Mouse (Mus musculus): ENCODE measurements around the gene Fkbp15. TPM values are rescaled to one million over a fixed set of nuclear protein-coding genes. Genes with fewer than 3 reads are reported as not detected.
"Not testable (repeated sequence)": the region's sequence is repeated elsewhere in the genome, so short reads cannot be mapped to it uniquely, and the experiment has no call there.

Gene Fkbp15
- polyA plus RNA-seq, 1 experiment from 2014 or later: 18.1 TPM

DNA sequence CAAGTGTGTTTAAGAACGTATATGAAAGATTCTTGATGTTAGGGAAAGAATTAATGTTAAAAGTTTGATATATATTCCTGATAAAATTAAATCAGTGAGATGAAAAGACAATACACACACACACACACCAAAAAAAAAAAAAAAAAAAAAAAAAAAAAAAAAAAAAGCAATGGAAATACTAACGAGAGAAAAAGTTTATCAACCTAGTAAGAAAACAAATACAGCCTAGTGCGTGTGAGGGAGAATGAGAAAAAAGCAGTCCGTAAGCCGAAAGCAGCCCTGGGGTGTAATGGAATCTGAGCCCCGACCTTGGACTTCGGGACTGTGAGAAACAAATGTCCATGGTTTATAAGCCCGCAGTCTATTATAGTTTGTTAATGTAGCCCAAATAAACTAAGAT, 74.8 kb downstream of the Fkbp15 start:
- DNase-seq (ENCODE audit: low spot score): no peak
- Histone ChIP-seq H3K4me3 (0 out of 2 replicates have a peak overlapping the region, but pooled peaks have one; percentile 73), H3K36me3 (replicated peaks) (no peaks in the 10 kb centered on the region), H3K4me1 (peaks cover 17% of the 10 kb centered on the region), H3K9me3 (no peaks in the 10 kb centered on the region), H3K27me3 (replicated peaks; ENCODE audit: low read depth, poor library complexity, severe bottlenecking) (no peaks in the 10 kb centered on the region), H3K27ac (replicated peaks) (no peak overlapping the region)
- 76% methylated on average over 8 of the region's 8 CpGs for WGBS

DNA sequence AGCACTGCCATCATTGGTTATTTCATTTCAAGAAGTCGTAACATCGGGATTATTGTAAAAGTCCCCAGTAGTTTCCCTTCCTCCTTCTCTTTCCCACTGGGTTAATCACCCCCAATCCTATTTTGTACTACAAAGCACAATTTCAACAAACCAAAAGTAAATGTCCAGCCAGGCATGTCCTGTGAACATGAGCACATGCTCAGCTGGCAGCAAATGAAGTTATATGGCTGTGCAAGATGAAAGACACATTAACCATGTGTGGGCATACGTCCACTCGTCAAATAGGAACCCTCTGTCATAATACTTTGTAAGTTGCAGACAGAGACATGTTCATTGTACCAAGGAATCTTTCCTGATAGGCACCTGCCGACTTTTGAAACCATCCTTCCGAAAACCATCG, 77.4 kb downstream of the Fkbp15 start:
- 90% methylated on average over 7 of the region's 7 CpGs for WGBS
- Histone ChIP-seq H3K9me3 (no peaks in the 10 kb centered on the region), H3K27ac (replicated peaks) (no peak overlapping the region), H3K36me3 (replicated peaks) (no peaks in the 10 kb centered on the region), H3K4me3 (no peak overlapping the region), H3K4me1 (peaks cover 17% of the 10 kb centered on the region), H3K27me3 (replicated peaks; ENCODE audit: low read depth, poor library complexity, severe bottlenecking) (no peaks in the 10 kb centered on the region)
- no peak for DNase-seq (ENCODE audit: low spot score)

DNA sequence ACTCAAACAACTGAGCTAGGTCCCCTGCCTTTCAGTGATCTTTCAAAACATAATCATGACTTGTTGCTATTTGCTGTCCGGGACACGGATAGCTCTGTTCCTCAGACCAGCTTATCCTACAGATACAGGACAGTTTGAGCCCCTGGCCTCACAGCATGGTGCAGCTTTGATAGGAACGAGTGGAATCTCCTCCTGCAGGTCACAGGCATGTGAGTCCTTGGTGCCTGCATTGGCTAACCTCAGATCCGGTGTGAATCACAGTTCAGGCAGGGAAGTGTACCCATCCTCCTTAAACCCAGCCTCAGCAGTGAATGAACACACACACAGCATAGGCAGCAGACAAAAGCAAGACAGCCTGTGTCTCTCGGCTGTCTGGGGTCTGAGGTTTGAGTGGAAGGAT, 79.0 kb downstream of the Fkbp15 start:
- 61% methylated on average over 5 of the region's 5 CpGs for WGBS
- H3K4me1 ChIP-seq: peaks cover 3% of the 10 kb centered on the region; the same call in 1 of the 2 replicates
- no peaks in the 10 kb centered on the region for H3K27me3 ChIP-seq (replicated peaks; ENCODE audit: low read depth, poor library complexity, severe bottlenecking)
- H3K27ac ChIP-seq (replicated peaks): no peak overlapping the region
- H3K36me3 ChIP-seq (replicated peaks): no peaks in the 10 kb centered on the region
- H3K9me3 ChIP-seq: no peaks in the 10 kb centered on the region
- DNase-seq (ENCODE audit: low spot score): no peak
- H3K4me3 ChIP-seq: no peak overlapping the region

DNA sequence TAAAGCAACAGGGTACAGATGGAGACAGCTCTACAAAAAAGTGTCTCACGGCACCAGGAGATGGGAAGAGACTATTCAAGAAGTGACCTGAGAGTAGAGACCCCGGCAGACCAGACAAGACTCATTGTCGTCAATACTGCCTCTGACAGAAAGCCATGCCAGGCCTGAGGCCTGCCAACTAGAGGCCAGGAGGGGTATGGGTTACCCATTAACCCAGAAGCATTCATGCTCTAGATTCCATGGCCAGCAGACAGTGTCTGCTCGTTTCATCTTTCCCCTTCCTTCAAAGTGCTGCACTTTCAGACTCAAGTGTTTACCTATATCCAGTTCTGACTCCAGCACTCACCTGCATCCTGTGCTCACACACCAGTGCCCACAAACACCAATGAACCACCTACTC, 82.3 kb downstream of the Fkbp15 start:
- H3K4me1 ChIP-seq: peaks cover 10% of the 10 kb centered on the region
- H3K4me3 ChIP-seq: no peak overlapping the region
- no peaks in the 10 kb centered on the region for H3K36me3 ChIP-seq (replicated peaks)
- 82% methylated on average over 4 of the region's 4 CpGs for WGBS
- H3K27me3 ChIP-seq (replicated peaks; ENCODE audit: low read depth, poor library complexity, severe bottlenecking): no peaks in the 10 kb centered on the region
- no peak for DNase-seq (ENCODE audit: low spot score)
- no peaks in the 10 kb centered on the region for H3K9me3 ChIP-seq
- H3K27ac ChIP-seq (replicated peaks): no peak overlapping the region

DNA sequence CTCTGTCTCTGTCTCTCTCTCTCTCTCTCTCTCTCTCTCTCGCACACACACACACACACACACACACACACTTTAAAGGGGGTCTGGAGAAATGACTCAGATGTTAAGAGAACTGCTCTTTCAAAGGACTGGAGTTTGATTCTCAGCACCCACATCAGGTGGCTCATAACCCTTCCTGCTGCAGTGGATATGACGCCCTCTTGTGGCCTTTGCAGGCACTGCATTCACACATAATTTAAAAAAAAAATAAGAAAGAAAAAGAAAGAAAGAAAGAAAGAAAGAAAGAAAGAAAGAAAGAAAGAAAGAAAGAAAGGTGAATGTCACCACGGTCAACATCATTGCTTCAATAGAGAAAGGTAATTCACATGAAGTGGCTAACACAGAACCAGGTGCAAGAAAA, 83.1 kb downstream of the Fkbp15 start:
- H3K27ac ChIP-seq (replicated peaks): no peak overlapping the region
- DNase-seq (ENCODE audit: low spot score): no peak
- no peaks in the 10 kb centered on the region for H3K9me3 ChIP-seq
- H3K4me3 ChIP-seq: no peak overlapping the region
- H3K36me3 ChIP-seq (replicated peaks): no peaks in the 10 kb centered on the region
- H3K4me1 ChIP-seq: peaks cover 10% of the 10 kb centered on the region
- 68% methylated on average over 3 of the region's 3 CpGs for WGBS
- no peaks in the 10 kb centered on the region for H3K27me3 ChIP-seq (replicated peaks; ENCODE audit: low read depth, poor library complexity, severe bottlenecking)

DNA sequence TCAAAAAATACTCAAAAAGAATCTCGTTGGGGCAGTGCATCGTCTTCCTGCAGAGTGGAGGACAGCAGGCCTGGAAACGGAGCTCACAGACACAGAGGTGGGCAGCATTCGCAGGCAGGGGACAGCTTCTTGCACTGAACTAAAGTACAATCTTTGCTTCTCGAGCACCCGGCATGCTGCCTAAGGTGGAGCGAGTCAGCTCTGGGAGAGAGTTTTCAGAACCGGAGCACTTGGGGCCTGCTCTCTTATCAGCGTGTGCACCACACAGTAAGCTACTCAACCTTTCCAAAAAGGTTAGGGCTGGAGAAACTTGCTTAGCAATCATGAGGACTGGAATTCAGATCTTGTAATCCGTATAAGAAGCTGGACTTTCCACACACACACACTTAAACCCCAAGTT, 83.7 kb downstream of the Fkbp15 start:
- no peak for DNase-seq (ENCODE audit: low spot score)
- Histone ChIP-seq H3K27ac (replicated peaks) (no peak overlapping the region), H3K27me3 (replicated peaks; ENCODE audit: low read depth, poor library complexity, severe bottlenecking) (no peaks in the 10 kb centered on the region), H3K9me3 (no peaks in the 10 kb centered on the region), H3K4me3 (no peak overlapping the region), H3K4me1 (peaks cover 10% of the 10 kb centered on the region), H3K36me3 (replicated peaks) (no peaks in the 10 kb centered on the region)
- WGBS: 87% methylated on average over 10 of the region's 10 CpGs

DNA sequence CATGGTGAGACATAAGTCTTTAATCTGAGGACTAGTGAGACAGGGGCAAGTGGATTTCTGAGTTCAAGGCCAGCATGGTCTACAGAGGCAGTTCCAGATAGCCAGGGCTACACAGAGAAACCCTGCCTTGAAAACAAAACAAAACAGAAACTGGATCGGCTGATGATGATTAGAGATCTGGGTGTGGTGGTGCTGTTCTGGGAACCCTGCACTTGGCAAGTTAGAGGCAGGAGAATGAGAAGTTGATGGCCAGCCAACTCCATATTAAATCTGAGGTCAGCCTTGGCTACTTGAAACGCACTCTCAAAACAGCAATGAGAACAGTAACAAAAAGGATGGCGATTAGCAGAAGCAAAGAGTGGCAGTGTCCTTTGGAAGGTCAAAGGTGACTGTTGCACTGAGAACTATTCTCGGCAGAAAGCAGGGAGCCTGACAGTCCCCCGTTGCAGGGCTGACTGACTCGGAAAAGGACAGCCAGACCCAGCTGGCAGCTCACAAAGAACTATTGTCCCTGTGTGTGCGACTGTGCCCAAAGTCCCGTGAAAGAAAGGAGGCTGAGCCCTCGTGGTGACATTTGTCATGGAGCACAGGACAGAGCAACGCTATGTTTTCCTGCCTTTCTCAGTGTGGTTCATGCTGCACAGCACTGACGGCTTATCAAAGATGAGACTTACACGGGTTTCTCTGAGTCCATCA, 85.4 kb downstream of the Fkbp15 start:
- Histone ChIP-seq H3K4me1 (peaks cover 10% of the 10 kb centered on the region), H3K36me3 (replicated peaks) (no peaks in the 10 kb centered on the region), H3K9me3 (no peaks in the 10 kb centered on the region), H3K27me3 (replicated peaks; ENCODE audit: low read depth, poor library complexity, severe bottlenecking) (no peaks in the 10 kb centered on the region), H3K4me3 (no peak overlapping the region), H3K27ac (replicated peaks) (peak overlapping the region; percentile 3; the same call in 1 of the 2 replicates)
- DNase-seq (ENCODE audit: low spot score): peak; percentile 37
- 13% methylated on average over 12 of the region's 12 CpGs for WGBS

DNA sequence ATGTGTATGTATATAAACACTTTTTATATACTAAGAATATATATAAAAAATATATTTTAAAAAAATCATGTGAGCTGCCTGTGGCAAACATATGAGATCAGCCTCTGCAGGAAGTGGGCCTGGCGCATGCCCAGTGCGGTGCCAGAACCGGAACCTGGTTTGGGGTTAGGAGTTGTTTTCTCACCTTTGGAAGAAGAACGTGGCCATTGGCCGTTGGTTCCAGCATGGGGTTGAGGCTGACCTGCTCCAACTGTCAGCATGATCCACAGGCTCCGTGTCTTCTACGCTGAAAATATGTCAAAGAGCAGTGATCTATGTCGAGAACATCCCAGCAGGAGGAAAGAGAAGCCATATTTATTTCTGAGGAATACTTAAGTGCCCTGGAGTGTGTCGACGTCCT, 86.4 kb downstream of the Fkbp15 start:
- no peak for DNase-seq (ENCODE audit: low spot score)
- no peak overlapping the region for H3K4me3 ChIP-seq
- no peak overlapping the region for H3K27ac ChIP-seq (replicated peaks)
- H3K4me1 ChIP-seq: peaks cover 10% of the 10 kb centered on the region
- H3K9me3 ChIP-seq: no peaks in the 10 kb centered on the region
- 93% methylated on average over 10 of the region's 10 CpGs for WGBS
- H3K36me3 ChIP-seq (replicated peaks): no peaks in the 10 kb centered on the region
- H3K27me3 ChIP-seq (replicated peaks; ENCODE audit: low read depth, poor library complexity, severe bottlenecking): no peaks in the 10 kb centered on the region

DNA sequence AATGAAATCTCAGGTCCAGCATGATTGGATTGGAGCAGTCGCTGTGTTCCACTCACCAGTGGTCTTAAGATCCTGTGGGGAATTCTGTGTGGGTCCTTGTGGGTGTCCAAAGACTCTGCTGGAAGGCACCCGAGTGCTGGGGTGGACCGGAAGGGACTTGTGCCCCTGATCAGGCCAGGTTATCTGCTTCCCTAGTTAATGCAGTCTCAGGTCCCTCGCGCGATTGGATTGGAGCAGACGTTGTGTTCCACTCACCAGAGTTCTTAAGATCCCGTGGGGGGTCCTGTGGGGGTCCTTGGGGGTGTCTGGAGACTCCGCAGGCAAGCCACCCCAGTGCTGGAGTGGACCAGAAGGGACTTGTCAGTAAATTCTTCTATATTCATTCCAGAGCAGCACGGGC, 87.7 kb downstream of the Fkbp15 start:
- H3K27me3 ChIP-seq (replicated peaks; ENCODE audit: low read depth, poor library complexity, severe bottlenecking): no peaks in the 10 kb centered on the region
- 90% methylated on average over 10 of the region's 10 CpGs for WGBS
- H3K4me1 ChIP-seq: peaks cover 10% of the 10 kb centered on the region
- H3K9me3 ChIP-seq: no peaks in the 10 kb centered on the region
- H3K36me3 ChIP-seq (replicated peaks): no peaks in the 10 kb centered on the region
- H3K4me3 ChIP-seq: no peak overlapping the region
- no peak for DNase-seq (ENCODE audit: low spot score)
- no peak overlapping the region for H3K27ac ChIP-seq (replicated peaks)

DNA sequence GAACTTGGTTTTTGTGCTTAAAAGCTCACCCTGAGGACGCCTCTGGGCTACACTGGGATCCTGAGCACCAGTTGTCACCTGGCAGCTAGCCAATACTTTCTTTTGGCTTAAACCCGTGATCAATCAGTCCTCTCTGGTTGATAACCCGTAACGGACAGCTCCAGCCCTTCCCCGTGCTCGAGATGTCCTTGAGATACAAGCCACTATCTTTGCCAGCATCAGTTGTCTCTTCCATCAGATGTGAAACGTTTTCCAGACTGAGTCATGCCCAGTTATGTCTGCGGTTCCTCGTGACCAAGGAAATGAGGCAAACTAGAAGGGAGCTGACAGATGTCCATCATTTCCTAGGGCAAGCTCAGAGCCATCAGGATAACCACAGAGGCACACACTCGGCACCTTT, 93.2 kb downstream of the Fkbp15 start:
- no peaks in the 10 kb centered on the region for H3K9me3 ChIP-seq
- no peak overlapping the region for H3K27ac ChIP-seq (replicated peaks)
- no peak overlapping the region for H3K4me3 ChIP-seq
- H3K4me1 ChIP-seq: 0 out of 2 replicates have a peak, but pooled peaks cover 3% of the 10 kb centered on the region
- no peak for DNase-seq (ENCODE audit: low spot score)
- H3K36me3 ChIP-seq (replicated peaks): no peaks in the 10 kb centered on the region
- H3K27me3 ChIP-seq (replicated peaks; ENCODE audit: low read depth, poor library complexity, severe bottlenecking): no peaks in the 10 kb centered on the region
- 84% methylated on average over 10 of the region's 10 CpGs for WGBS

DNA sequence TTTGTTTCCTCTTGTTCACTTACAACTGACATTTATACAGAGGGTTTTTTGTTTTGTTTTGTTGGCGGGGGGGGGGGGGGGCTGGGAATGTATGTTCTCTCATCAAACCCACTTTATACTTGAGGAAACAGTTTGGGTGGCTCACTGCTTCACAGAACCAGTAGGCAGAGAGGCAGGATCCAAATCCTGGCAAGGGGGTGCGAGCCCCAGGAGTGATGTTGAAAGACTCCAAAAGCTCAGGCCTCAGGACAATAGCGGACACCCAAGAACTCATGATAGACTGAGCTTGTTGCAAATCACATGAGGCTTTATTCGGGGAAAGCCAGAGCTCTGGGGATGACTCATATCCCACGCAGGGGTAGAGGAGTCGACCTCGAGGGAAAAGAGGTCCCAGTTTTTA, 94.3 kb downstream of the Fkbp15 start:
- not testable (repeated sequence) for H3K9me3 ChIP-seq; H3K4me1 ChIP-seq; H3K36me3 ChIP-seq (replicated peaks); H3K27ac ChIP-seq (replicated peaks); DNase-seq (ENCODE audit: low spot score); H3K27me3 ChIP-seq (replicated peaks; ENCODE audit: low read depth, poor library complexity, severe bottlenecking); H3K4me3 ChIP-seq
- 82% methylated on average over 7 of the region's 7 CpGs for WGBS

DNA sequence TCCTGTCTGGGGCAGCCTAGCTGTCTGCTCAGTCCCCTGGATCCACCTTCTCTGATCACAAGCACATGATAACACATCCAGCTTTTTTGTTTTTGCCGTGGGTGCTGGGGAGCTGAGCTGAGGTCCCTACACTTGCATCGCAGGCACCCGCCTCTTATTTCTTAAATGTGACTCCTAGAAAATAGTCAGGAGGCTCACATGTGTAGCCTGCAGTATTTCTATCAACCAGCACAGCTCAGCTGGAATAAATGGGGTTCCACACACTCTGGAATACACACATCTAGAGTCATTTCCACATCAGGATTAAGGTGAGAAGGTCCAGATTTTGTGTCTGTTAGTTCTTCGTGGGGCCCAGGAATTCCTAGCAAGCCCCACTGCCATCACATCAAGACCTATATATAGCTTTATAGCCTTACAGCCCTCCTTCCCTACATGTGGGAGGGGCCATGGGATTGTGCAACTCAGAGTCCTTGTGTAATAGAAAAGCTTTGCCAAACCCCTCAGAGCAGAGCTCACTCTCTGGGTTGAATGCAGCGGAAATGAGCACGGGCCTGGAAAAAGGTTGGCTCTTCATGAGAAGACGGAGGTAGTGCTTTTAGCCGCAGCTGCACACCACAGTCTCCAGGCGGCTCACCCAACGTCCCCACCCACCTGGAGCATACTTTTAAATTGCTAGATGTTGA, 95.1 kb downstream of the Fkbp15 start:
- 85% methylated on average over 10 of the region's 10 CpGs for WGBS
- Histone ChIP-seq H3K4me1 (0 out of 2 replicates have a peak, but pooled peaks cover 3% of the 10 kb centered on the region), H3K9me3 (no peaks in the 10 kb centered on the region), H3K27ac (replicated peaks) (no peak overlapping the region), H3K36me3 (replicated peaks) (no peaks in the 10 kb centered on the region), H3K4me3 (no peak overlapping the region), H3K27me3 (replicated peaks; ENCODE audit: low read depth, poor library complexity, severe bottlenecking) (no peaks in the 10 kb centered on the region)
- DNase-seq (ENCODE audit: low spot score): no peak

DNA sequence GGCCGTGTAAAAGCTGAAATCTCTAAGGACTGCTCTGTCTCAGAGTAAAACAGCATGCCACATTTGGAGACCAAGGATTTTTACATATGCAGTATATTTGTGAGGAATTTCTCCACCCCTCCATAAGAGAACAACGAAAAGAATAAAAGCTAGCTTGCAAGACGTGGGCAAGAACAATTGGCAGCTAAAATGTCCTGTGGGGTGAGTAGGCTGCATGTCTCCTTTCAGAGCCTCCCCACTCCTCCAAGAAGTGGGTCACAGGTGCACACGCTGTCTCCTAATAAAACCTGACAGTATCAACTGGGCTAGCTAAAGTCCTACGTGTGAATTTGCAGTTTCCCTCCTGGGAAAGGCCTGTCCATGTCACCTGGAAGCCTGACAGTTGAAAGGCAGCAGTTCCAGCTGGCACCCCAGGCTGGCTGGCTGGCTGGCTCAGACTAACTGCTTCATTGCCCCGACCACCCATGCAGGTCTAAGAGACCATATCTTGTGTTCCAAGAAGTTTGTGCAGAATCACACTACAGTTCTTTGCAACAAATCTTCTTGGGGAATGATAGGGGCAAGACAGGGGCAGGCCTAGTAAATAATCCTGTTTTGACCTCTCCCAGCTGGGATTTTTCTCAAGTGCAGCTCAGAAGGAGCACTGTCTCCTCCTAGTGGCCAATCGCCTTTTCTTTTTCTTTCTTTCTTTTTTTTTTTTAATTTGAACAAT, 97.1 kb downstream of the Fkbp15 start:
- H3K9me3 ChIP-seq: no peaks in the 10 kb centered on the region
- 42% methylated on average over 7 of the region's 7 CpGs for WGBS
- H3K27me3 ChIP-seq (replicated peaks; ENCODE audit: low read depth, poor library complexity, severe bottlenecking): no peaks in the 10 kb centered on the region
- DNase-seq (ENCODE audit: low spot score): peak; percentile 7
- 0 out of 2 replicates have a peak, but pooled peaks cover 3% of the 10 kb centered on the region for H3K4me1 ChIP-seq
- no peak overlapping the region for H3K4me3 ChIP-seq
- H3K27ac ChIP-seq (replicated peaks): no peak overlapping the region
- H3K36me3 ChIP-seq (replicated peaks): no peaks in the 10 kb centered on the region

All from embryonic facial prominence, embryonic 10.5 days (tissue).